ENCODE assay signal across 9 mouse cellular contexts in the genomic region with DNA sequence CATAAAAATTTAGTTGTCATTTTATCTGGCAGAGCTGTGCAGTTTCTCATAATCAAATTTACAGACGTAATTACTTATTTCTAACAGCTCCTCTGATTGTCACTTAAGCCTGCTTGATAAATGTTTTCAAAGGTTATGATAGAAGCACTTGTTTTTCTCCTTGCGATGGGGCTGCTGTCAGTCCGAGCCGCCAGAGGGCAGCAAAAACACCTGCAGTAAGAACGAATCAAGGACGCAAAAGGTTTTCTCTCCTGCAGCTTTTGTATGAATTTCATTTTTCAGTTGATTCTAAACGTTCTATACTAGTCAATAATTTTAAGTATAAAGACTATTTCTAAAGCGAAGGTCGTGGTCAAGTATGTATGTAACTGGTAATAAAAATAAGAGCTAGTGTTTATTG.
DNase-seq lines count a peak whose midpoint lies in the region; TF ChIP-seq lines count a peak whose summit lies in the region.
"Had no signal": no experiment of that assay in that cellular context is flagged by ENCODE, and none has a peak within 500 bp of the region (broad histone marks: within the 10 kb centered on the region; RNA-seq: fewer than 3 reads in every experiment).

No protein-coding gene starts in this region.

- TF ChIP-seq RAD21 in MEL (IDR thresholded peaks at IDR 0.05; ENCODE audit: low read depth, low read length), result no peak

- no peaks in the 10 kb centered on the region for H3K9me3 ChIP-seq in MEL (replicated peaks; ENCODE audit: insufficient read depth, low read length)
- H3K9me3 ChIP-seq: stomach, embryonic 15.5 days had no signal

- H3K4me3 ChIP-seq in MEL (ENCODE audit: control insufficient read depth in 1 of 2, insufficient read depth in 1 of 2, low read depth in 2 of 2, low read length in 2 of 2), result no peak overlapping the region
- H3K4me3 ChIP-seq: stomach, embryonic 15.5 days had no signal

- no peaks in the 10 kb centered on the region for H3K36me3 ChIP-seq in MEL (ENCODE audit: control insufficient read depth in 1 of 2, insufficient read depth in 2 of 2, low read length in 2 of 2)
- H3K36me3 ChIP-seq: stomach, embryonic 15.5 days had no signal

- H3K4me1 ChIP-seq in MEL (ENCODE audit: control insufficient read depth in 1 of 2, insufficient read depth in 2 of 2, low read length in 2 of 2), result no peaks in the 10 kb centered on the region
- H3K4me1 ChIP-seq: stomach, embryonic 15.5 days had no signal

- H3K79me2 ChIP-seq in MEL (ENCODE audit: control insufficient read depth, insufficient read depth, low read length, poor library complexity), result no peaks in the 10 kb centered on the region

- H3K27me3 ChIP-seq in MEL (ENCODE audit: control insufficient read depth in 1 of 2, insufficient read depth in 2 of 2, low read length in 2 of 2), result no peaks in the 10 kb centered on the region
- H3K27me3 ChIP-seq: stomach, embryonic 15.5 days had no signal

- no peak for TF ChIP-seq POLR2A in MEL (IDR thresholded peaks at IDR 0.05; ENCODE audit: control insufficient read depth in 1 of 2, insufficient read depth in 1 of 2, low read depth in 1 of 2, low read length in 2 of 2, poor library complexity in 1 of 2)

- no peak overlapping the region for H3K27ac ChIP-seq in MEL (ENCODE audit: control insufficient read depth, low read depth, low read length)
- H3K27ac ChIP-seq: stomach, embryonic 15.5 days had no signal

- DNase-seq in 416B (ENCODE audit: low read depth) (peak; percentile 64), MEL (ENCODE audit: low read depth, low spot score) (peak; percentile 2)
- DNase-seq in cerebellum, adult 8-10 months, result peak; percentile 30
- DNase-seq in frontal cortex, postnatal 10 days (ENCODE audit: low spot score in 2 of 2), result peak; percentile 22 to 72
- DNase-seq in layer of hippocampus, adult 9-10 months (ENCODE audit: low spot score), result peak; percentile 73
- DNase-seq in lung, postnatal 25 days (ENCODE audit: low spot score), result peak; percentile 21
- peak; percentile 86 for DNase-seq in right cerebral cortex, postnatal 4 days
- no peak for DNase-seq in natural killer cell, adult 2 months (ENCODE audit: low spot score in 2 of 2)

- no peak overlapping the region for H3K9ac ChIP-seq in MEL (ENCODE audit: control insufficient read depth, low read depth, low read length, poor library complexity, severe bottlenecking)
- H3K9ac ChIP-seq: stomach, embryonic 15.5 days had no signal

- TF ChIP-seq CTCF in MEL (IDR thresholded peaks at IDR 0.05 in 2 of 3, conservative IDR thresholded peaks at IDR 0.05 in 1 of 3; ENCODE audit: control insufficient read depth in 1 of 3, insufficient read depth in 1 of 3, low read depth in 2 of 3, low read length in 3 of 3, poor library complexity in 1 of 3, severe bottlenecking in 1 of 3), result peak; percentile 5 to 52 (median 13); a peak in 3 of 6 replicates

- TF ChIP-seq EP300 in MEL (IDR thresholded peaks at IDR 0.05; ENCODE audit: low read depth in 1 of 2, low read length in 2 of 2), result no peak

TF ChIP-seq in MEL, 35 proteins besides CTCF, POLR2A, EP300 and RAD21:
- TF ChIP-seq SMC3 (IDR thresholded peaks at IDR 0.05; ENCODE audit: low read depth, low read length), result peak; percentile 26; the same call in 1 of the 2 replicates
- no peak for TF ChIP-seq GABPA (IDR thresholded peaks at IDR 0.05; ENCODE audit: low read depth, low read length)

Comparison
In these comparisons a context has a peak if more than half of its experiments do, and no peak if none do; other contexts are left out.
1. DNase-seq: peak in 416B (single experiment), MEL (single experiment), cerebellum, adult 8-10 months (single experiment), frontal cortex, postnatal 10 days (2 of 2), layer of hippocampus, adult 9-10 months (single experiment), lung, postnatal 25 days (single experiment) and right cerebral cortex, postnatal 4 days (single experiment); none in natural killer cell, adult 2 months (0 of 2).